Mouse (Mus musculus): ENCODE measurements at regions not wholly inside any gene's neighbourhood (a gene's known extent, or its start where the extent isn't known, plus 50 kb on each side); places are given as distances from the start of the nearest gene placed in this dataset.

DNA sequence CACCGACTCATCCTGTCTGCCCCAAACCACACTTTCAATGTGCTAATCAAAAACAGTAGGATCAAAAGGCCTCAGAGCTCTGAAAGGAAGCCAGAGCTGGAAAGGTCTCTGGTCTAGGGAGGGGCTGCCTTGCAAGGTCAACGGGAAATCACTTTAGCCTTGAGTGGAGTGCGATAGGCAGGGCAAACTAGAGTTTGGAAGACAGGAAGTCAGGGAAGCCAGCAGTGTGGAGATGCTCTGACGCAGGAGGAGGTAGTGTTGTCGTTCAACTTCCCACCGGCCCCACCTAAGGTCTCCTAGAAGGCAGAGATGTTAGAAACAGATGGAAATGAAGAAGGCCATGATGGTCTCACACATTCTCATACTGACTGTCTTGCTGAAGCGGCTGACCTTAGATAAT lies 52.0 kb upstream of the Trp53i11 start:
- DNase-seq (ENCODE audit: low spot score): peak; percentile 23

DNA sequence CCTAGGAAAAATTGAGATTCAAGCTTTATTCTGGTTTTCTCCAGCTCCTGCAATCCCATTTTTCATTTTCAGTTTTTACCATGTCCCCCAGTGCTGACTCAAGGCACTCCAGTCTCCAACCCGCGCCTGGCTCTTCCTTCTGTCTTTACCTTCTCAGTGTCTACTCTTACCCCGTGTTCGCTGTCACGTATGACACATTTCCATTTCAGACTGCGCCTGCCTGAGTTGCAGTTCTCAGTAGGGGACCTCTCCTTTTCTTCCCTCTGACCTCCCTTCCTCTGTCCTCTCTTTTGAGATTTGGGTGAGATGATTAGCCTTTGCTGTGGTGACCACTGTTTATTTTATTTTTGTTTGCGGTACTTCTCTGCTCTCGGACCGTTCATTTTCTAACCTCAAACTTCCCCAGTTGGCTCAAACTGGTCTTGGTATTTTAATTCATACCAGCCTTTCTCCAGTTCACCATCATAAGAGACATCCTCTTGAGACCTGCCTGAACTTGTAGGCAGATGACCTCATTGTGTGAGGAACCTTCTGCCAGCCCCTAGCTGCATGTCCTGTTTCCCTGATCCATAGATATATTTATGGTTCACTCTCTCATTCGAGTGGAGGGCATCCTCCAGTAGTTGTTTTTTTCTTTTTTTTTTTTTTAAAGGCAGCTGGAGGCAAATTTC lies 53.9 kb upstream of the Trp53i11 start:
- no peak for DNase-seq (ENCODE audit: low spot score)

DNA sequence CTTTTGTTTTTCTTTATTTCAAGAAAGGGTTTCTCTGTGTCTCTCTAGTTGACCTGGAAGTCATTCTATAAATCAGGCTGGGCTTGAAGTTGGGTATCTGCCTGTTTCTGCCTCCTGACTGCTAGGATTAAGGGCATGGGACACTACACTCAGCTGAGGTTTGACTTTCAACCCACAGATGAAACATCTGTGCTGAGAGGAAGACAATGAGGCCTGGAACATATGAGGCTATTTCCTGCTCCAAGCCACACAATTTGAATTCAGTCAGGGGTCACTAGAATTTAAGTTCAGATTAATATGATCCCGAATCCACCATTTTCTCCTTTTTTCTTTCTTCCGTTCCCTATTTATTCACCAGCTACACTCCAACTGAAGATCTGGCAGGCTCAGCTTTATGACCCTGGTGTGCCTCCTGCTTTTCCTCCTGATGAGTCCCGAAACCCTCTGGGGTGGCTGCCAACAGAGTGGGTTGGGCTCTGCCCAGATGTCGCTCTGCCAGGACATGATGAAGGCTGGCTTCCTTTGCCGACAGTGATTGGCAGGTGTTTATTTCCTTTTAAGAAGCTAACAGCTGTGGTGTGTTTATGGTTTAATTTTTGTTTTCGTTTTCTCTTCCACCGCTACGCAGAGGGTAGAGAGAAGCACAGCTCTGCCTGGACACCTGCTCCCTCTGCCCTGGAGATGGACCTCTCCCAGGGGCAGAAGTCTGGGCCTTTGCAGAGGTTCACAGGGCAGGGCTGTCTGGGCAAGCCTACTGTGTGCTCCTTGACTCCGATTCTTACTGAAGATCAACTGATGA lies 55.3 kb upstream of the Trp53i11 start:
- DNase-seq (ENCODE audit: low spot score): peak; percentile 59

DNA sequence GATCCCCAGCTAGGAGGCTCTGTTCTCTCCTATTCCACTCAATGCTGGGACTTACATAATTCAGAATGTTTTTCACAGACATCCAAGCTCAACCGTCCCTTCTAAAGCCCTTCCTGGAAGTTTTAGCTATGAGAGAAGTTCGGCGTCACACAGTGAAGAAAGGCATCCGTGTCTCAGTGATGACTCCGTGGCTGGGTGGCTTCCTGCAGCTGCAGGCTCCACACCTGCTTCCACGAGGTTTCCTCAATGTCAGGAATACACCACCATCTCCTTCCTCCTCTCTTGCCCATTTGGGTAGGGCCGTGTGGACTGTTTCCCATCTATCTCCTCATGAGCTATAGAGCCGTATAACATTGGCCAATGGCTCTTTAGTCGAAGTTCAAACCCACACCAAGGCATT lies 56.1 kb upstream of the Trp53i11 start:
- no peak for DNase-seq (ENCODE audit: low spot score)

DNA sequence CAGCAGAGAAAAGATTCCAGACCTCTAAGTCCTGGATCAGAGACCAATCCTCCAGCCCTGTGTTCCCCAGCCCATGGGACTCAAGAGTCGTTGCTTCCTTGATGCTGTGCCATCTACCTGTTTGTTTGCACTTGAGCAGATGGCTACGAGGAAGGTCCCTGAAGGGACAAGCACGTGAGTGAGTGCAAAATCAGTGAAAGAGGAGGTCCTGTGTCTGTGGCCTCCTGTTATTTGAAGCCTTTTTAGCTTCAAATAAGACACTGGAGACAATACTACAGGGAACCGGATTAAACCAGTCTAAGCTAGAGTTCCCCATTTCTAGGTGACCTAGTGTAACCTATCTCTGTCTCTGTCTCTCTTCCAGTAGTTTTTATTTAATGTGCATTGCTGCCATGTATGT lies 58.2 kb upstream of the Trp53i11 start:
- DNase-seq (ENCODE audit: low spot score): no peak

DNA sequence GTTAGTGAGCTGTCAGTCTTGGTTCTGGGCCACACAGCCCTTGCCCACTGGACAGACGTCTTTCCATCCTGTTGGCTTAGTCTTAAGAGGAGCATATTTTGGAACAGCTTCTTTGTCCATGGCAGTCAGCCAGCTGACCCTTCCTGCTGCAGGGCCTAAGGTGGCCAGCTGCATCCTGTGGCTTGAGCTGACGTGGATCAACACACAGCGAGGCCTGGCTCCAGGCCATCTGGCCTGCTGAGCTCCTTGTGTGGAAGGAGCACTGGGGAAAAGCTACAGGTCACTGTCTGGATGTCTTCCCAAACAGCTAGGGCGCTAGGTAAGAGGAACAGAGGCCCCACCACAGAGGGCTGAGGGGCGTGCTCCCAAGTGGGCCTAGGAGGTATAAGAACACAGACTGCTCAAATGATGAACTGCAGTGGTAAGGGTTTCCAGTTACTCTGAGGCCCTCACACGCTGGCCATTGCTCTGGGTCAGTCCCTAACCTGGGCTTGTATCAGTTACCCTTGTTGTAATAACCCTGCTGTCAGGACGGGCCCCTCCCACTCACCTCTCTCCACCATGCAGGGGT lies 60.7 kb upstream of the Trp53i11 start:
- peak; percentile 38 for DNase-seq (ENCODE audit: low spot score)

DNA sequence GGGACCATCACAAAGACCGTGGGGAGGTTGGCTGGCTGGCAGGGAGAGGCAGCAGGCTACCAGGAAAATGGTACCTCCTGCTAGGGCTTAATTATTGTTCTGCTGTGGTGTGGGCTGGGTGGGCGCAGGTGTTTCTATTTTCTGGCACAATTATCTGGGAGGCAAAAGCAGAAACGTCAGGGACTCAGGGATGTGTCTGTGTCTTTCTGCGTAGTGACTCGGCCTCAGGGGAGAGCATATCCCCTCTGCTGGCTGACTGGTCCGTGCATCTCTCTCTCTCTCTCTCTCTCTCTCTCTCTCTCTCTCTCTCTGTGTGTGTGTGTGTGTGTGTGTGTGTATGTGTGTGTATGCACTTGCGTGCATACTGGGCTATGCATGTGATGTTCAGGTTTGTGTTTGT lies 61.2 kb upstream of the Trp53i11 start:
- DNase-seq (ENCODE audit: low spot score): no peak

DNA sequence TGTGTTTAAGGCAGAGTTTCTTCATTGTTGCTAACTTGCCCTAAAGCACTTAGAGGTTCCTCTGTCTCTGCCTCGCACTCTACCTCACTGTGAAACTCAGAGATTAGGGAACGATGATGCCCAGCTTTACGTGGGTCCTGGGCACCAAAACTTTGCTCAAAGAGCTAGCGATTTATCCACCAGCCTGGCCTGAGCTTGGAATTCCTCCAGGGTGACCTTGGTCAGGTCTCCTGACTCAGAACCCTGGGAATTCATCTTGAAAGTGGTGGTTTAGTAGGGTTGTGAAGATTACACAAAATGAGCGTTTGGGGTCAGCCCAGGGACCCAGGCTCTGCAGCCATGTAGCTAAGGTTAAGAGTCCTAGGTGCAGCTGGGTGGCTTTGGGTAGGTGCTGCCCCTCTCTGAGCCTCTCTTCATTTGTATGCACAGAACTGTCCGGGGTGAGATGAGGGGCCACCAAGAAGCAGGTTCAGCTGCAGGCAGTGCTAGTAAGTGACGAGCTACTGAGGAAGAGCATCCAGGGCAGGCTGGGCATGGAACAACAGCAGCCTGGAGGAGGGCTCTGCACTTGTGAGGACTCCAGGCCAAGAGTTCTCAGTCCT lies 62.4 kb upstream of the Trp53i11 start:
- DNase-seq (ENCODE audit: low spot score): no peak

DNA sequence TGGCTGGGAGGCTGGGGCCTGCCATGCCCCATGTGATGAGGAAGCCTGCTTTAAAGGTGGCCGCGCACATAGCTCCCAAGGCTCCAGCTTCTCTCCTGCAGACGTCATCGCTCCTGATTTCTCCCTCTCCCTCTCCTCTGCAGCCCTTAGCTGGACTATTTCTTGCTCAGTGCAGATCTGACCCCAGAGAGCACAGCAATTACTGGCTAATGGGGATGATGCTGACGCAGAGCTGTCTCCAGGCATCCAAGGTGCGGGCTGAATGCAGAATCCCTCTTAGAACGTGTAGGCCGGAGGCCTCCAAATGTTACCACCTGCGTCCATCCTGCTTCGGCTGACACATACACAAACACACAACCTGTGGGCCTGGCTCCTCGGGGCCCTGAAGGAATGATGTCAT lies 63.5 kb upstream of the Trp53i11 start:
- no peak for DNase-seq (ENCODE audit: low spot score)

DNA sequence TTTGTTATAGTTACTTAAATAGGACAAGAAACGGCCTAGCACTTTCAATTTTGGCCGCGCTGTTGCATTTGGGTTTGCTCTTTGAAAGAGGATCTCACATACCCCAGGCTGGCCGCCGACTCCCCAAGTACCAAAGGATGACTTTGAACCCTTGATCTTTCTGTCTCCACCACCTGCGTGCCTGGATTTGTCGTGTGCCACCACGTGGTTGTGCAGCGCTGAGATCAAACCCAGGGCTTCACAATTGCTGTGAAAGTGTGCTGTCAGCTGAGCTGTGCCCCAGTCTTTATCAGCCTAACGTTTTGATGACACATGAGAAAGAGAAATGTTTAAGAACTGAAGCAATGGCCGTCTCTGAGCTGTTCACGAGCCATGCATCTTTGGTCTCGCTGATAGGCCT lies 67.0 kb upstream of the Trp53i11 start:
- no peak for DNase-seq (ENCODE audit: low spot score)

DNA sequence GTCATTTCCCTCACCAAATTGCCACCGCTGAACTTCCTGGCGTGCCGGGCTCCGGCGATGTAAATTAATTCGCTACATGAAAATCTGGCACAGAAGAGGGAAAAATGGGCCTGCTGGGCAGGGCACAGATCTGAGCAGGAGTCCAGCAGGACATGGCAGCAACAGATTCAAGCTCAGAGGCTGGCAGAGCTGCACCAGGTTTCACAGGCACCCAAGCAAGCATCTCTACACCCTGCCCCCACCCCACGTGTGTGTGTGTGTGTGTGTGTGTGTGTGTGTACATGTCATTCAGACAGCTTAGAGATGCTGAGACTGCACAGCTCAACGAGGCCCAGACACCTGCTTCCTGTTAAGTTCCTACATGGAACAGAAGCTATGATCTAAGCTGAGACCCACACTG lies 68.3 kb upstream of the Trp53i11 start:
- no peak for DNase-seq (ENCODE audit: low spot score)

DNA sequence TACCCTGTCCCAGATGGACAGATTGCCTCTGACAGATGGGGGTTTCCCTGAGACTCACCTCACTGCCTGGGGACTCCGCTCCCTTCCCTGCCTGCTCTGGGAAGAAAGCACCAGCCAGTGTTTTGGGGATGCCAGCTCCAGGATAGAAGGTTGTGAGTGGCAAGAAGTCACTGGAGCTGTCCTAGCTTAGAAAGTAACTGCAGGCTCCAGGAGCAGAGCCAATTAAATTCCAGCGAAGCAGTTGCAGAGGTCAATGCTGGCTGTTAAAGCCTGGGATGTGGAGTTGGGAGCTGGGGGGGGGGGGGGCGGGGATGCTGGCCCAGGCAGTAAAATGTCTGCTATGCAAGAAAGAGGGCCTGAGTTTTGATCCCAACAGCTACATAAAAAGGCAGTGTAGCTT lies 69.3 kb upstream of the Prdm11 start:
- DNase-seq (ENCODE audit: low spot score): no peak

DNA sequence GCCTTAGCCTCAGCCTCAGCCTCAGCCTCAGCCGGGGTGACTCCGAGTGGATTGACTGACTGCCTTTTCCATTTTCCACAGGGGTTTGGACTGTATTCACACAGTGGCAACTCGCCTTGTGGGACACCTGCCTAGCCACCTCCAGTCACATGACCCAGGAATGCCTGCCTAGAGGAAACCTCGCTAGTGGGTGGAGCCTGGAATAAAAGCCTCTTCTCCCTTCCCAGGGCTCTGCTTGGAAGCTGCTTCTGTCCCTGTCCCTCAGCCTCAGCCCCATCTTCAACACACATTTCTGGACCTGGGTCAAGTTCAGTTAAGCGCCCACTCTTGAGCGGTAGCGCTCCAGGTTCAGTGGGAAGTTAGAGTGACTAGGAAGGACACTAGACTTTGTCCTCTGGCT lies 68.0 kb upstream of the Prdm11 start:
- DNase-seq (ENCODE audit: low spot score): no peak

DNA sequence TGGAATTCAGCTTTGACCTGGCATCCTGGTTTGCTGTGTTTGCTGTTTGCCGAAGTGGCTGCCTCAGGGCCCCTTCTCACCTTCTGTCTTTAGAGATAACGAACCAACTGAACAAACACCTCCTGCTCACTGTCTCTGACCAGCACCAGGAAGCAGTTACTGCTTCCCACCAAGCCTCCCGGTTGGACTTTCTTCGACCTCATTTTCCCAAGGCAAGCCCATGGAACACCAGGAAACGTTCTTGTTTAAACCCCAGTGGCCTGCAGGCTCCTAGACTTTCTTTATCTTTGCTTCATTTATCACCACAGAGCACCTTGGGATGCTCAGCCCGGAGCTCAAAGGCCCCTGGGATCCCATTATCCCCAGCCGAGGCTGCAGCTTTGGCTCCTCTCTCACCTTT lies 66.4 kb upstream of the Prdm11 start:
- DNase-seq (ENCODE audit: low spot score): no peak

DNA sequence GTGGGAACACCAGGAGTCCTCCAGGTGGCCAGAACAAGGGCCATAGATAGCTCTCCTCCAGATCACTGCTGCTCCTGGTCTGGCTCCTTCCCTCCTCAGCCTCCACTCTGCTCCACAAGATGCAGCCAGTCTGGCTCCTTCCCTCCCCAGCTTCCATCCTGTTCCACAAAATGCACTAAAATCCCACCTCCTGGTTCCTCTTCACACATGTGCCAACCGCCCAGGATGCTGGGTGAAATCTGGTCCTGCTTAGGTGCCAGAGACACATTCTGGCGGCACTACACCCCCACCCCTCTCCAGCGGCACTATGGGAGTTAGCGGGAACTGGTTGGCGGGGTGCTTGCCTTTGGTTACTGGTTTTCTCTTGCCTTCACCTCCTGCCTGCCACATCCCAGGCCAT lies 64.9 kb upstream of the Prdm11 start:
- DNase-seq (ENCODE audit: low spot score): no peak

DNA sequence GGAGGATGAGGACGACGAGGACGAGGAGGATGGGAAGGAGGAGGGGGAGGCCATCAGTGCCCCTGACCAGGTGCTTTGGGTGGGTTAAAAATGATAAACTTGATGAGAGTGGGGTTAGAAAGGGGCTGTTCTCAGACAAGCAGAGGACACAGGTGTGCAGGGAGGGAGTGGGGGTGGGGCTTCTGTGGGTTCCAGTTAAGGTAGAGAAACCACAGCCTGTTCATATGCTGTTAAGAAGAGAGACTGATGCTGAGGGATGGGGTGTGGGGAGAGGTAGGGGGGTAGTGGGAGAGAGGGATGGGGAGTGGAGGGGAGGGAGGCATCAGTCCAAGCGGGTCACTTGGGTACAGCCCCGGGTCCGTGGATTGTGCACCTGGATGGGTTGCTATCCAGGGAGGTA lies 60.6 kb upstream of the Prdm11 start:
- no peak for DNase-seq (ENCODE audit: low spot score)

DNA sequence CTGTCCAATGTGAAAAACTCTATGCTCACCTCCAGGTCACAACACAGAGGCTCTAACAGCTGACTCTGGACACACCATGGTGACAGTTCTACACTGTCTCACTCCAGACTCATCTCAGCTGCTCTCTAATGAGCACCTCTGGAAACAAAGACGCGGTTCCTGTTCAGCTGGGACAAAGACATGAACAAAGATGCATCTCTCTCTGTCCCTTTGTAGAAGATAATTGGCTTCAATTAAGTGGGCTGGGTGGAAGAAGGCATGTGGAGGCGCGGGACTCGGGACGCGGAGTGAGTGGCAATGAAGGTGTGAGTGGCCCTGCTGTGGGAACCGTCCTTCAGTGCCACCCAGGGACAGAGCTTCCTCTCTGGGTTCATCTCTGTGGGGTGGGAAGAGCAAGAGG lies 56.0 kb upstream of the Prdm11 start:
- no peak for DNase-seq (ENCODE audit: low spot score)

DNA sequence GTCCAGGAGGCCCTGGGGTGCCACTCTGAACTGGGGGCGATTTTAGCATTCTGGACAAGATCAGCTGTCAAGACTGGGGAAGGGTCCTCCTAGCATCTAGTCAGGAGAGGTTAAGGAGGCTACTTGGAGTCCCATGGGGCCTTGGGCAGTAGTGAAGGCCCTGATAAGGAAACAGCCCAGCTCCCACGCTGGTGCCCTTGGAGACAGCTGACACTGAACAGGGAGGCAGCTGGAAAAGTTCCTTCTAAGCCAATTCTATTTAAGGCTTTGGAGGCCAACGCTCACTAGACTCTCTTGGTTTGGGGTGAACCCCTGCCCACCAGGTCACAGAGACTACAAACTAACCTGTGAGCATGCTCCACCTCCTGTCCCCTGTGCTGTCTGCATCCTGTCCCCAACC lies 53.8 kb upstream of the Prdm11 start:
- peak; percentile 57 for DNase-seq (ENCODE audit: low spot score)

DNA sequence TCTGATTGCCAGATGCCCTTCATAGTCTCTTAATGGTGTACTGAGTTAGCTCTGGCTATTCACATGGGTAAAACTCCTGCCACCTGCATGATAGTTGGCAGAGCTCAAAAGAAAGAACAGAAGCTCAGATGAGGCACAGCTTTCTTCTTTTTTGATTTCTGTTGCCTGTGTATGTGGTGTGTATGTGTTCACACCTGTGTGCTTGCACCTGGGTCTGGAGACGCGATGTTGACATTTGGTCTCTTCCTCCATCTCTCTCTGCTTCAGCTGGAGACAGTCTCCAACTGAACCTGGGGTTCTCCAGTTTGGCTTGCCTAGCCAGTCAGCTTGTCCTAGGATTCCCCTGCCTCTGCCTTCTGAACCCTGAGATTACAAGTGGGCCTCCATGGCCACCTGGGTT lies 51.0 kb upstream of the Prdm11 start:
- no peak for DNase-seq (ENCODE audit: low spot score)

DNA sequence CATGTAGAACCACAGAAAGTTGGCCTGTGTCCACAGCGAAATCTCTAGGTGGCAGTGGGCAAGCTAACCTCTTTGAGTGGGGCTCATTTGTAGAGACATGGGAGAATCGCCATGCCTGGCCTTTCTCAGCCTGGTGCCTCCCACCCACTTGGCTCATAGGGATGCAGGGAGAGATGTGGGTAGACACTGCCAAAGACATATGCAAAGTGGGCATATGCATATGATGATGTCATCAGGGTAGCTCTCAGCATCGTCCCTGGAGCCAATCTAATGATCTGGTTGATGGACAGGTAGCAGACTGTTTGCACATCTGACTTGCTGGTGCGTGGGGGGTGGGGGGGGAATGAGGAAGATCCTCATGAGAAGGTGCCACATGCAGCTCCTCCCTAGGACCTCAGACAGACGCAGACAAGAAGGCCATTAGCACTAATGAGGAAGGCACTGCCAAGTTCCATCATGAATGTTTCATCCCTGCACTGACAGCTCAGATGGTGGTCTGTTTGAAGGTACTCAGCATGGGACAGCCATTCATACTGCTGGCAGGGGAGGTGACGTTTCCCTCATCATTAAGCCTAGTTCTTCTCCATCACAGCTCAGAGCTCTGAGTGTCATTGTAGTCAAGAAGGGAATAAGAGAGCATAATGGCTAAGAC lies 50.2 kb upstream of the Prdm11 start:
- no peak for DNase-seq (ENCODE audit: low spot score)

Measured in ovary, postnatal 36 days (tissue).